Mouse (Mus musculus): ENCODE data around the gene Gm10282. TPM values are rescaled to one million over a fixed set of nuclear protein-coding genes. Genes with fewer than 3 reads are reported as not detected.

Gm10282 gene
- polyA plus RNA-seq, 1 experiment from 2014 or later = 30.6 TPM

DNA sequence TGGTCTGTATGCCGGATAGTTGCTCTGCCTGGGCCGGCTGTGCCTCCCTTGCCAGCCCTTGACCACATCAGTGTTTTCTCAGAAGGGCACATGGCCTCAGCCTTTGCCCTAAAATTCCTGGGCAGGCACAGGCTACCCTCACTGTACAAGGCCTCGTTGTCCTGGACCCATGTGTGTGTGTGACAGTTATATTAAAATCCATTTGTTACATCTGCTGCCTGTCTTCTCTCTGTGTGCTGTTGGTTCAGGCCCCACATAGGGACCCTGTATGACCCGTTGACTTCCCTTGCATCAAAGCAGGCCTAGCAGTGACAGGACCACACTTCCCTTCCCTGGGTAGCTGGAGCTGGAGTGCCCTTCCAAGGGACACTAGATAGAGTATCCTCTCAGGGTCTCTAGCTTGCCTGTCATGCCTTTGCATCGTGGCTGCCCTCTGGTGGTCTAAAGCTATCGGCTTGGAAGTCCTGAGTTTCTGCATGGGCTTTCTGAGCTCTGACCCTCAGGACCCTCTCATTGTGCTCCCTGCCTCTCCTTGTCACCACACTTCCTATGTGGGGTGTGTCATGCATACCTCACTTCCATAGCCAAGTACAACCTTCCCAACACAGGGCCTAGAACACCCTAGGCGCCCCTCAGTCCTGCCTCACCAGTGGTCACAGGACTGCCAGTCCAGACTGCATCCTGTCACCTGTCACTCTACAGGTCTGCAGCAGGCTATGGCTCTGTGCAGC, 47.7 kb downstream of the Gm10282 start:
- no peak overlapping the region for H3K27ac ChIP-seq (ENCODE audit: low read length)
- H3K9ac ChIP-seq (replicated peaks; ENCODE audit: low read length) = no peak overlapping the region
- 0 out of 2 replicates have a peak, but pooled peaks have one; percentile 44 for ATAC-seq (ENCODE audit: low FRiP score, low TSS enrichment)
- 53% methylated on average over 7 of the region's 7 CpGs for WGBS
- no peak overlapping the region for H3K4me3 ChIP-seq (ENCODE audit: low read length)
- no peak overlapping the region for H3K4me2 ChIP-seq (replicated peaks; ENCODE audit: low read depth, low read length)
- H3K9me3 ChIP-seq (ENCODE audit: low read length) = no peaks in the 10 kb centered on the region
- peaks cover 16% of the 10 kb centered on the region for H3K36me3 ChIP-seq (ENCODE audit: insufficient read depth, low read length)
- H3K27me3 ChIP-seq (ENCODE audit: insufficient read depth, low read length) = no peaks in the 10 kb centered on the region
- H3K4me1 ChIP-seq (ENCODE audit: insufficient read depth, low read length) = no peaks in the 10 kb centered on the region

Other genes starting within 250 kb of the Gm10282 start
- gene Olfr373, start 222.1 kb downstream of the Gm10282 start, polyA plus RNA-seq (2015; fragmentation: Nextera tagmentation; extraction: Ambion mirVana) = 0.04 TPM in 1 of 2 replicates, not detected in the other
- not detected in 2 replicates for gene Olfr374, start 198.2 kb downstream of the Gm10282 start, polyA plus RNA-seq (2015; fragmentation: Nextera tagmentation; extraction: Ambion mirVana)
- gene Tpm4, start 170.3 kb downstream of the Gm10282 start, polyA plus RNA-seq (2015; fragmentation: Nextera tagmentation; extraction: Ambion mirVana) = 828 and 869 TPM in 2 replicates
- 141 and 143 TPM in 2 replicates for gene Rab8a, start 144.1 kb downstream of the Gm10282 start, polyA plus RNA-seq (2015; fragmentation: Nextera tagmentation; extraction: Ambion mirVana)
- gene Hsh2d, start 115.6 kb downstream of the Gm10282 start, polyA plus RNA-seq (2015; fragmentation: Nextera tagmentation; extraction: Ambion mirVana) = not detected in 2 replicates
- not detected in 2 replicates for gene Cib3, start 92.4 kb downstream of the Gm10282 start, polyA plus RNA-seq (2015; fragmentation: Nextera tagmentation; extraction: Ambion mirVana)
- gene Gm11034, start 91.6 kb downstream of the Gm10282 start, polyA plus RNA-seq (2015; fragmentation: Nextera tagmentation; extraction: Ambion mirVana) = not detected in 2 replicates
- 79.5 and 80.7 TPM in 2 replicates for gene Fam32a, start 85.5 kb downstream of the Gm10282 start, polyA plus RNA-seq (2015; fragmentation: Nextera tagmentation; extraction: Ambion mirVana)
- gene Ap1m1, start 65.2 kb downstream of the Gm10282 start, polyA plus RNA-seq (2015; fragmentation: Nextera tagmentation; extraction: Ambion mirVana) = 142 and 143 TPM in 2 replicates
- 10.1 and 10.4 TPM in 2 replicates for gene Klf2, start 13.8 kb upstream of the Gm10282 start, polyA plus RNA-seq (2015; fragmentation: Nextera tagmentation; extraction: Ambion mirVana)
- gene Eps15l1, start 116.2 kb upstream of the Gm10282 start, polyA plus RNA-seq (2015; fragmentation: Nextera tagmentation; extraction: Ambion mirVana) = 61.3 and 62.7 TPM in 2 replicates
- gene Calr3, start 138.6 kb upstream of the Gm10282 start, polyA plus RNA-seq (2015; fragmentation: Nextera tagmentation; extraction: Ambion mirVana) = 2.0 and 2.1 TPM in 2 replicates
- gene 1700030K09Rik, start 138.6 kb upstream of the Gm10282 start, polyA plus RNA-seq (2015; fragmentation: Nextera tagmentation; extraction: Ambion mirVana) = 17.9 and 19.1 TPM in 2 replicates
- 64.6 and 87.9 TPM in 2 replicates for gene Cherp, start 170.0 kb upstream of the Gm10282 start, polyA plus RNA-seq (2015; fragmentation: Nextera tagmentation; extraction: Ambion mirVana)
- gene Slc35e1, start 187.4 kb upstream of the Gm10282 start, polyA plus RNA-seq (2015; fragmentation: Nextera tagmentation; extraction: Ambion mirVana) = 8.0 and 10.1 TPM in 2 replicates
- 18.7 and 18.9 TPM in 2 replicates for gene Med26, start 243.0 kb upstream of the Gm10282 start, polyA plus RNA-seq (2015; fragmentation: Nextera tagmentation; extraction: Ambion mirVana)